Mouse (Mus musculus) T-helper 1 cell (primary cell): Measurements from ENCODE around the gene Mob2.

Experiments
- in situ Hi-C: fragments of 300-600 bp; cut with MboI, MseI; formaldehyde crosslinking; loops from one replicate; pipeline ENCODE4 v1.15.1; 2025; ENCODE audit warnings: high pct_unique_total_duplicates

Mob2 gene

GRCm38 (mm10) chr7:142060931-142061565 is at the start of gene Mob2:
Mob2 (minus strand) TSS chr7:142061065.
- in situ Hi-C loops, result no loop called here

GRCm38 (mm10) chr7:142104747-142105146 is 43.9 kb upstream of the Mob2 start:
- in situ Hi-C loops, result no loop called here

GRCm38 (mm10) chr7:142097776-142098175 is 36.9 kb upstream of the Mob2 start:
- in situ Hi-C loops, result no loop called here

GRCm38 (mm10) chr7:142096701-142097100 is 35.8 kb upstream of the Mob2 start:
- in situ Hi-C loops, result no loop called here

- in situ Hi-C loops, result no loop called here
Measured at GRCm38 (mm10) chr7:142095183-142095931, 34.5 kb upstream of the Mob2 start, which contains the start of gene Dusp8. Dusp8 (minus strand) TSS chr7:142095843.

- in situ Hi-C loops, result no loop called here
Measured at GRCm38 (mm10) chr7:142094301-142095143, 33.7 kb upstream of the Mob2 start.

GRCm38 (mm10) chr7:142093696-142094240 is 32.9 kb upstream of the Mob2 start:
- in situ Hi-C loops, result no loop called here

GRCm38 (mm10) chr7:142092991-142093390 is 32.1 kb upstream of the Mob2 start:
- in situ Hi-C loops, result no loop called here

- in situ Hi-C loops, result no loop called here
Measured at GRCm38 (mm10) chr7:142091848-142092247, 31.0 kb upstream of the Mob2 start.

GRCm38 (mm10) chr7:142089648-142090447 is 29.0 kb upstream of the Mob2 start:
- in situ Hi-C loops, result no loop called here

GRCm38 (mm10) chr7:142088886-142089285 is 28.0 kb upstream of the Mob2 start:
- in situ Hi-C loops, result no loop called here

- in situ Hi-C loops, result no loop called here
Measured at GRCm38 (mm10) chr7:142087069-142087652, 26.3 kb upstream of the Mob2 start.

GRCm38 (mm10) chr7:142086159-142086905 is 25.5 kb upstream of the Mob2 start:
- in situ Hi-C loops, result no loop called here

- in situ Hi-C loops, result no loop called here
Measured at GRCm38 (mm10) chr7:142084820-142085219, 24.0 kb upstream of the Mob2 start.

GRCm38 (mm10) chr7:142084395-142084794 is 23.5 kb upstream of the Mob2 start:
- in situ Hi-C loops, result no loop called here

- in situ Hi-C loops, result no loop called here
Measured at GRCm38 (mm10) chr7:142083588-142084317, 22.9 kb upstream of the Mob2 start.

GRCm38 (mm10) chr7:142082607-142083006 is 21.7 kb upstream of the Mob2 start:
- in situ Hi-C loops, result no loop called here

GRCm38 (mm10) chr7:142082179-142082578 is 21.3 kb upstream of the Mob2 start:
- in situ Hi-C loops, result no loop called here

GRCm38 (mm10) chr7:142081736-142082135 is 20.9 kb upstream of the Mob2 start:
- in situ Hi-C loops, result no loop called here
